In genomic region chr6:39528671-39529535, GRCm38 (mm10) we compare ENCODE assay signal across 7 mouse cellular contexts. TPM values are rescaled to one million over a fixed set of nuclear protein-coding genes. Genes with fewer than 3 reads are reported as not detected.
A peak's percentile ranks its signal among the peaks of the same experiment; 100 is the strongest.
DNase-seq lines count a peak whose midpoint lies in the region; ATAC-seq and TF ChIP-seq lines count a peak whose summit lies in the region.

No protein-coding gene starts in this region.

- H3K9me3 ChIP-seq in embryonic facial prominence, embryonic 12.5 days: peaks cover under 1% of the 10 kb centered on the region; the same call in 1 of the 2 replicates
- no peaks in the 10 kb centered on the region for H3K9me3 ChIP-seq in intestine, postnatal 0 days (ENCODE audit: control insufficient read depth)
- no peaks in the 10 kb centered on the region for H3K9me3 ChIP-seq in neural tube, embryonic 13.5 days

- peak; percentile 62 to 69 for DNase-seq in cerebellum, adult 18-20 months
- peak; percentile 80 to 85 for DNase-seq in heart, adult 18-20 months
- peak; percentile 64 to 74 for DNase-seq in left cerebral cortex, postnatal 36 days (ENCODE audit: low spot score in 2 of 2)
- DNase-seq in thymus, postnatal 25 days: no peak

- WGBS in embryonic facial prominence, embryonic 12.5 days: 25% methylated on average over 12 of the region's 12 CpGs
- WGBS in intestine, postnatal 0 days: 50% methylated on average over 12 of the region's 12 CpGs
- WGBS in neural tube, embryonic 13.5 days: 37% methylated on average over 12 of the region's 12 CpGs

- intact Hi-C loops in left cerebral cortex, postnatal 36 days (cut with DNase I): no loop called here

- TF ChIP-seq CTCF in intestine, postnatal 0 days (IDR thresholded peaks at IDR 0.05; ENCODE audit: low read depth): no peak

- 0 out of 2 replicates have a peak, but pooled peaks cover 2% of the 10 kb centered on the region for H3K36me3 ChIP-seq in embryonic facial prominence, embryonic 12.5 days
- H3K36me3 ChIP-seq in intestine, postnatal 0 days (ENCODE audit: control insufficient read depth, insufficient read depth): no peaks in the 10 kb centered on the region
- H3K36me3 ChIP-seq in neural tube, embryonic 13.5 days: no peaks in the 10 kb centered on the region

- H3K4me2 ChIP-seq in embryonic facial prominence, embryonic 12.5 days (replicated peaks): peak overlapping the region; percentile 17
- H3K4me2 ChIP-seq in intestine, postnatal 0 days (replicated peaks; ENCODE audit: low read depth): no peak overlapping the region
- H3K4me2 ChIP-seq in neural tube, embryonic 13.5 days: peak overlapping the region; percentile 24; the same call in 1 of the 2 replicates

- H3K9ac ChIP-seq in embryonic facial prominence, embryonic 12.5 days: 0 out of 2 replicates have a peak overlapping the region, but pooled peaks have one; percentile 30
- no peak overlapping the region for H3K9ac ChIP-seq in intestine, postnatal 0 days (ENCODE audit: low read depth, low read length)
- 0 out of 2 replicates have a peak overlapping the region, but pooled peaks have one; percentile 26 for H3K9ac ChIP-seq in neural tube, embryonic 13.5 days

- peak overlapping the region; percentile 70 for H3K27ac ChIP-seq in embryonic facial prominence, embryonic 12.5 days
- H3K27ac ChIP-seq in intestine, postnatal 0 days (ENCODE audit: low read depth, low read length): 0 out of 2 replicates have a peak overlapping the region, but pooled peaks have one; percentile 3
- peak overlapping the region; percentile 88 for H3K27ac ChIP-seq in neural tube, embryonic 13.5 days (replicated peaks)

- no peak overlapping the region for H3K4me3 ChIP-seq in embryonic facial prominence, embryonic 12.5 days
- H3K4me3 ChIP-seq in intestine, postnatal 0 days (ENCODE audit: low read depth, low read length): no peak overlapping the region
- no peak overlapping the region for H3K4me3 ChIP-seq in neural tube, embryonic 13.5 days

- H3K27me3 ChIP-seq in embryonic facial prominence, embryonic 12.5 days: no peaks in the 10 kb centered on the region
- H3K27me3 ChIP-seq in intestine, postnatal 0 days (replicated peaks; ENCODE audit: control insufficient read depth, insufficient read depth, low read length): no peaks in the 10 kb centered on the region
- no peaks in the 10 kb centered on the region for H3K27me3 ChIP-seq in neural tube, embryonic 13.5 days

- ATAC-seq in embryonic facial prominence, embryonic 12.5 days (ENCODE audit: insufficient number of reproducible peaks, insufficient read depth, low FRiP score, low TSS enrichment): peak; percentile 64
- no peak for ATAC-seq in intestine, postnatal 0 days
- peak; percentile 91 for ATAC-seq in neural tube, embryonic 13.5 days (ENCODE audit: low read depth)

- H3K4me1 ChIP-seq in embryonic facial prominence, embryonic 12.5 days: peaks cover 19% of the 10 kb centered on the region
- no peaks in the 10 kb centered on the region for H3K4me1 ChIP-seq in intestine, postnatal 0 days (replicated peaks; ENCODE audit: control insufficient read depth, insufficient read depth, low read length)
- H3K4me1 ChIP-seq in neural tube, embryonic 13.5 days (replicated peaks): peaks cover 34% of the 10 kb centered on the region

RNA-seq across cellular contexts. Expression of gene Dennd2a, which starts 28.8 kb away (rescaled TPM):
- polyA plus RNA-seq in embryonic facial prominence, embryonic 12.5 days (2016; fragmentation: Nextera tagmentation; extraction: Ambion mirVana): 36.1 and 37.7 TPM in 2 replicates
- 1 to 10 TPM; 5.8 to 6.2 TPM for total RNA-seq in heart, adult 18-20 months (2021)
- 3.8 and 3.9 TPM in 2 replicates for polyA plus RNA-seq in intestine, postnatal 0 days (2015; fragmentation: Nextera tagmentation; extraction: Ambion mirVana)
- total RNA-seq in left cerebral cortex, postnatal 36 days (2021): 10 to 100 TPM; 20.5 to 23.7 TPM
- polyA plus RNA-seq in neural tube, embryonic 13.5 days (2015; fragmentation: Nextera tagmentation; extraction: Ambion mirVana): 25.8 and 26.1 TPM in 2 replicates

RNA-seq across cellular contexts. Expression of gene Adck2, which starts 44.8 kb away (rescaled TPM):
- 40.5 and 41.1 TPM in 2 replicates for polyA plus RNA-seq in embryonic facial prominence, embryonic 12.5 days (2016; fragmentation: Nextera tagmentation; extraction: Ambion mirVana)
- 10 to 100 TPM; 13.1 to 13.6 TPM for total RNA-seq in heart, adult 18-20 months (2021)
- 18.0 and 19.4 TPM in 2 replicates for polyA plus RNA-seq in intestine, postnatal 0 days (2015; fragmentation: Nextera tagmentation; extraction: Ambion mirVana)
- 10 to 100 TPM; 28.5 to 31.7 TPM for total RNA-seq in left cerebral cortex, postnatal 36 days (2021)
- 39.5 and 41.7 TPM in 2 replicates for polyA plus RNA-seq in neural tube, embryonic 13.5 days (2015; fragmentation: Nextera tagmentation; extraction: Ambion mirVana)

RNA-seq across cellular contexts. Expression of gene Gm42420, which starts 56.6 kb away (rescaled TPM):
- 1.9 TPM in 1 of 2 replicates, not detected in the other for polyA plus RNA-seq in embryonic facial prominence, embryonic 12.5 days (2016; fragmentation: Nextera tagmentation; extraction: Ambion mirVana)
- 1 to 10 TPM in 1 of 2 experiments, not detected in 1; 1.7 TPM for total RNA-seq in heart, adult 18-20 months (2021)
- 0.60 and 2.0 TPM in 2 replicates for polyA plus RNA-seq in intestine, postnatal 0 days (2015; fragmentation: Nextera tagmentation; extraction: Ambion mirVana)
- 1 to 10 TPM in 1 of 2 experiments, not detected in 1; 1.3 TPM for total RNA-seq in left cerebral cortex, postnatal 36 days (2021)
- not detected in 2 replicates for polyA plus RNA-seq in neural tube, embryonic 13.5 days (2015; fragmentation: Nextera tagmentation; extraction: Ambion mirVana)

Comparison
In these comparisons a context has a peak if more than half of its experiments do, and no peak if none do; other contexts are left out.
1. H3K27ac ChIP-seq: peak in every context shown above with its lines; median percentile 88 in neural tube, embryonic 13.5 days; 70 in embryonic facial prominence, embryonic 12.5 days; 3 in intestine, postnatal 0 days.